Mouse (Mus musculus): ENCODE measurements around the gene Peak1.

The Peak1 gene

GRCm38 (mm10) chr9:56309079-56309478, 108.8 kb downstream of the Peak1 start:
- DNase-seq, result no peak

GRCm38 (mm10) chr9:56304526-56304925, 113.3 kb downstream of the Peak1 start:
- DNase-seq, result no peak

DNA sequence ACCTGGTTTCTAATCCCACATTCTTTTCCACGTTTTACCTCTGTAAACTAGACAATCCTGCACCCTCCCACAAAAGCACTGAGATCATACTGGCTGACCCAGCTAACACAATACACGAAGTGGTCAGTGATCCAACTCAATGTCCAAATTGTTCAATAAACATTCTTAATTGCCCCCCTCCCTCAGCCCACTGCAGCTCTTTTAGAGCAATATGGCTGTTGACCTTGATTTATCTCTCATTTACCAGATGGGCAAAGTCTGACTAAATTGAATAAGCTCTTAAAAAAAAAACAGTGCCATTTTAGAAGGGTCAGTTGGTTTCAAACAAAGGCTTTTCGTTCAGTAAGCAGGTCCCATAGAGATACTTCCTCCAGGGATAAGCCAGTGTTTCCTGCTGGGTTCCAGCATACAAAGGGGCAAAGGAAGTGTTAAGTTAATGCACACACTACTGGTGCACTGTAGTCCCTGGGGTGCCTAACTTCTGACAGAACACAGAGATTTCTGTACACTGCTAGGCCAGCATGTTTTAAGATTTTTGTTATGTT, 114.9 kb downstream of the Peak1 start:
- DNase-seq, result no peak

DNA sequence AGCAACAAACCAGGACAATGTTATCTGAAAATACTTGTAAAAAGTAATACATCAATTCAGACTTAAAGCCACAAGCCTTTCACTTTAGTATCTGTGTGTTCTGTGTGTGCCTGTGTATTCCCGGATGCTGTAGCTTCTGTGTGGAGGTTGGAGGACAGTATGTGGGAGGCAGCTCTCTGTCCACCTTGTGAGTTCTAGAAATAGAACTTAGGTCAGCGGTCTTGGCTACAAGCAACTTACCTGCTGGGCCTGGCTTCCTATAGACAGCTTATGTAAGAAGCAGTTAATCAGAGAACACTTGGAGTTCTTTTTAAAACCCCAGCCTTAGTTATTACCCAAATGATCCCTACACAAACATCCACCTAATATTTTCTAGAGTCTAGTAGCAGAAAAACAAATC, 127.8 kb downstream of the Peak1 start:
- no peak for DNase-seq

DNA sequence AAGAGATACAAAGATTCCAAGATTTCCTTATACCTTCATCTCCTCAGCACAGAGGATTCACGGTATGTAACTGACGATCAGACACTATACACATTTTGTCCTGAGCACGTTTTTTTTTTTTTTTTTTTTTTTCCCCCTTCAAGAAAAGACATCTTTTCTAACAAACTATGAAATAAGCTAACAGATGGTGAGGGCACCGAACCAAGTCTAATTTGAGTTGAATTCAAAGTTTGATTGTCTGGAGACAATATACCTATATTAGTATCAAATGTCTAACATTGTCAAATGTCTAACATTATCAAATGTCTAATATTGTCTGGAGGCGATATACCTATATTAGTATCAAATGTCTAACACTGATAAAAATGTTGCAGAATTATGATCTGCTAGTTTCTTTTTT, 135.4 kb downstream of the Peak1 start:
- no peak for DNase-seq

- DNase-seq, result no peak
Measured at GRCm38 (mm10) chr9:56273576-56273975, 144.3 kb downstream of the Peak1 start.

GRCm38 (mm10) chr9:56272247-56272598, 145.6 kb downstream of the Peak1 start:
- DNase-seq, result no peak

- DNase-seq, result no peak
Measured at GRCm38 (mm10) chr9:56271326-56272246, 146.3 kb downstream of the Peak1 start.

DNA sequence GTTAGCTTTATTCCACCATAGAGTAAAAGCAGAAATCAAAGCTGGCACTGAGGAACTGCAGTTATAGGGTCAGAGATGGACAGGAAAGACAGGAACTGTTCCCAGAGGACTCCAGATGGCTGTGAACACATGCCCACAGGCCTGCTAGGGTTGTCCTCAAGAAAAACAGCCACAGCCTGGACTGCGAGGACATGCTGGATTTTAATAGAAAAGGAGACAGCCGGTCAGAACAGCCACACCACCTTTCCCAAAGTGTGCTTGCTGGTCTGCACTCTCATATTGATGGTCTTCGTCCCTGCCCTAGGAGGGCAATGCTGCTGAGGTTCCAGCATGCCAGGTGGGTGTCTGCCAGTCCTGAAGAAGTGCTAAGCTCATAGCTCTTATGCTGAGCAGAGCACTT, 148.8 kb downstream of the Peak1 start:
- DNase-seq, result no peak

DNA sequence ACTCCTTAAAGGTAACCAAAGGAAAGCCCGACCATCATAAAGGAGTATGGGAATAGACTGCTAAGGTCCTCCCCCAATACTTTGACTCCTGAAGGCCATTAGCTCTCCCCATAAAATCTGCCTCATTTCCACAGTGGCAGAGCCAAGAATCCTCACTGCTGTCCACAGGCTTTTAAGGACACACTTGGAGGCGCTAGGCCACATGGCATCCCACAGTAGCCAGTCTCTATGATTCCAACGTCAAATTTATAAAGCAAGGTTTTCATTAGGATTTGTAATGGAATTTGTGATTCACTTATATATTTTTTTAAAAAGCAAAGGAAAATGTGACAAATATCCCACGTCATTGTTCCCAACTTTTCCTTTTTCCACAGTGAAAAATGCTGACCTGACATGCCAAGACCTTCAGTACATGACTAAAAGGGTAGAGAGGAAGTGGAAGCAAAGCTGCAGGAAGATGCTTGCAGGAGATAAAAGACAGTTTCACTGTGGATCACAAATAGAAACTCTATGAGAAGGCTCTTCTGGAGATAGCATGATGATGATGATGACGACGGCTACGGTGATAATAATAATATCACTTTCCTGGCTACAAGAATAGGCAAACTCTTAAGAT, 151.6 kb downstream of the Peak1 start:
- DNase-seq, result no peak

DNA sequence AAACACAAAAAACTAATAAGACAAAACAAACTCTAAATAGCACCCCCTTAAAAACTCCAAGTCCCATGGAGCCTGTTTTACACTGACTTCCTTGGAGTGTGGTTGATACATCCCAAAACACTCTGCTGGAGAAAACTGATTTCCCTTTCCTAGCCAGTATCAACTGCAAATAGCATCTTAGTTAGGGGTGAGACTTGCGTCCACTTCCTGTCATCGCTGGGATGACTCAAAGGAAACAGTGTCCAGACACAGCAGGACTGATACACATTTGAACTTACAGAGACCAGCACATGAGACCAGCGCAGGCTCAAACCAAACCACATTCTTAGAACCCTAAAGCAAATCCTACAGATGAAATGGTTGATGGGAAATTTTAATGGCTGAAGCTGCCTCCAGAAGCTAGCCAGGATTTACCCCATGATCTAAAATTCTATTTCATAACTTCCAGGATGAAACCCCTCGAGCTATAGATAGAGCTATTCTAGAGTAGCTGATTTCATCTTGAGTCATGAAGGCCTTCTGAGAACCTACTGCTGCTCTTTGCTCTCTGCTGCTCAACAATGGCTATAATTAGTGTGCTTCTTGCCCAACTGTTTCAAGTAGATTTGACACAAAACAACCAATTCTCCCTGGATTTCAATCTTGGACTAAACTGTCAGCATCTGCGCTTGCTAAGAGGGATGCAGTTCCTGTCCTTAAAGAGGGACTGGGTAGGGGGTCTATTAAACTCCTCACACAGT, 152.2 kb downstream of the Peak1 start:
- no peak for DNase-seq

DNA sequence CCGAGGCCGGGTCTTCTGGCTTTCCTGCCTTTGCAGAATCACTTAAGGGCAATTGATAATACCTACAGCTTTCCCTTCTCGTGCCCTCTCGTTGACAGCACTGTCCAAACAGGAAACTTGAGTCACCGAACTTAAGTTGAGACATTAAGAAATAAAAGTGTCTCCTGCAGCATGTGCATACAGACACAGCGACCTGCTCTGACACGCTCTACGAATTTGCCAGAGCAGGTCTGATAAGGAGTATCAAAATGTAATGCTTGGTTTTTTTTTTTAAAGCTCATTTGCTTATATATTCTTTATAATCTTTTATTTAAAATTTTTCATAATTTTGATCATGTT, 152.9 kb downstream of the Peak1 start:
- no peak for DNase-seq

- peak; percentile 46 to 47 for DNase-seq
Measured at GRCm38 (mm10) chr9:56264308-56265021, 153.4 kb downstream of the Peak1 start.

DNA sequence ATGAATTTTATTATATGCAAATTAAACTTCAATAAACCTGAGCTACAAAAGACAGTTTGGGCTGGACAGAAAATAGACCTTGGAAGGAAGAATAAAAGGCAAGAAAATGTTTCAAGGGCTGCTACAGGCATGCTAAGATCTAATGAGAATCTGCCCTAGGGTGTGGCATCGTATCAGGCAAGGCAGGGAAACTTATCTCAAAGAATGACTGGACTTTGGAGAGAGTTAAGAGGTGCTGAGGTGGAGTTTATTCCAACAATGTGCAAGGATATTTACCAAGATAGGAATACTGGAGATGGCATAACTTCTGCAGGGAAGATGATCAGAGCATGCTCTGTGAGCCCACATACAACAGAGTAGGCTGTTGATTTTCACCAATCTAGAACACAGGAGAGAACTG, 154.8 kb downstream of the Peak1 start:
- no peak for DNase-seq

DNA sequence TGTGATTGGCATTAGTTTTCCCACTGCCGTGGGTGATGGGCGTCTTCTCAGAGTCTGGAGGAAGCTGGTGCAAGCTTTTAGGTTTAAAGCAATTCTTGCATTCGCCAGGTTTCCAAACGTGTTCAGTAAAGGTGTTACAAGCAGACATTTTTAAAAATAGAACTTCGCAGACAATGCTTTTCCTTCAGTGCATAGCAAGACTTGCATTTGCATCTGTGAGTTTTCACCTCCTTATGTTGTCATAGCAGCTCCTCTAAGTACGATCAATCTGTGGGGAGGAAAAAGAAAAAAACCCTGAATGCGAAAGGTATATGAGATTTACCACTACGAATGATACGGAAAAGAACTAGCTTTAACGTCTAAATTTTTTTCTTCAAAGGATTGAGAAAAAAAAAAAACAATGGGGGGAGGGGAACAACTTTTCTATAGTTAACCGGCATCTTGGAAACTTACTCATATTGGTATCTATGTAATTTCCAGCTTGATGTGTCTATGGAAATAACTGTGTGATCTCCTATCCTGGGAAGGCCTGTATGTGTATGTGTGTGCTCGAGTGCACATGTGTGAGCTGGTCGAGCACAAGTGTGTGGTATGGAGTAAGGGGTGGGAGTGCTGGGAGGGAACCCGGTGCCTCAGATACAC, 157.3 kb downstream of the Peak1 start:
- no peak for DNase-seq

DNA sequence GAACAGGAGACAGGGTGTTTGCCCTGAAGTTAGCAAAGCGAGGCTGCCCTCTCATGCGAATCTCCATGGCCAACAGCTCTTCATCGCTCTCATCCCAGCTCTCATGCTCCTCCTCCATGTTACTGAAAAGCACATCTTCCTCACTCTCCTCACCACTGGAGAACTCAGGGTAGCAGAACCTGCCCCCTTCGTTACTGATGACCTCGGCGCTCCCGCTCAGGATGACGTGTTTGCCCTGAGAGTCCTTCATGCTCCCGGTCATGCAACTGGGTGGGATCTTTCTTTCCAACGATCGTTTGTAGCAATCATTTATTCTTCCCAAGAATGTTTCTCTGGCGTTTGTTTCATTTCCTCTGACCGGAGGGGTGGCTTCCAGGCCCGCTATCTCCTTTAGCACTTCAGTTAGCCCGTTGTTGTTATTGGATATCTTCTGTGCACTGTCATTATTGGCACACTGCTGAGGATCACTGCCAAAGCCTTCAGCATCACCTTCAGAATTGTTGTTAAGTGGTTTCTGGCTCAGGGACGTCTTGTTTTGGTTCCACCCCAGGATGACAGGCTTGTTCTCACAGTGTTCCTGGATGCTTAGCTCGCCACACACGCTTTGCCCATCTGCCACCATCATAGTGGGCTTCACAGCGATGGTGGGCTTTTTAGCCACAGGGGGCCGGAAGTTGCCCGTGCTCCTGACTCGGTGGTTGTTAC, 157.9 kb downstream of the Peak1 start:
- DNase-seq, result no peak

- no peak for DNase-seq
Measured at GRCm38 (mm10) chr9:56258261-56258790, 159.5 kb downstream of the Peak1 start.

- DNase-seq, result no peak
Measured at GRCm38 (mm10) chr9:56257227-56258000, 160.5 kb downstream of the Peak1 start.

- no peak for DNase-seq
Measured at GRCm38 (mm10) chr9:56255676-56256432, 162.0 kb downstream of the Peak1 start.

- no peak for DNase-seq
Measured at GRCm38 (mm10) chr9:56244336-56244735, 173.5 kb downstream of the Peak1 start.
